Mouse (Mus musculus): ENCODE results near the gene Ccdc171.

GRCm38 (mm10) chr4:83512217-83512616, 13.1 kb upstream of the Ccdc171 start:
- no peak for TF ChIP-seq CTCF (IDR thresholded peaks at IDR 0.05; ENCODE audit: insufficient read depth, low read length)
- no peak for TF ChIP-seq POLR2A (IDR thresholded peaks at IDR 0.05; ENCODE audit: borderline replicate concordance, extremely low read depth, low read depth, low read length)

Measured in lung, adult 2 months (tissue).